Mouse (Mus musculus): Measurements from ENCODE around the gene Ces4a. TPM values are rescaled to one million over a fixed set of nuclear protein-coding genes. Genes with fewer than 3 reads are reported as not detected.
"Not testable (repeated sequence)": the region's sequence is repeated elsewhere in the genome, so short reads cannot be mapped to it uniquely, and the experiment has no call there.

Gene Ces4a
- not detected in 2 replicates for total RNA-seq (2021)
- long read RNA-seq, partial matches to known transcripts: 0 of 2 reads
- long read RNA-seq, other reads (novel, unspliced or antisense): 1 of 2 reads

DNA sequence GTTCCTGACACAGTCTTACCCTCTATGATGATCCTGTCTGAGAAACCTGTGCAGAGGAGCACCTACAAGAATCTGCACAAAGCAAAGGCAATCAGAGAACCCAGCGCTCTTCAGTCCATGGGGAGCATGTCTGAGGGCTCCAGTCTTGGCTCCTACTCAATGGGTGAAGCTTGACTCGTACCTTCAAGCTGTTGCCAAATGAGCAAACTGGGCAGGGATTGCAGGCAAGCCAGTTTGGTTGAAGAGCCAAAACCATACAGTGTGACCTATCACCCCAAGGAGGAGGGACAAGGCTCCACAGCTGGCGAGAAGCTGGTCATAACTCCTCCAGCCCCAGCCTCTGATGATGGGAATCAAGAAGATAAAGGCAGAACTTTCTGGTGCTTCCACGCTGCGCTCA lies at the start of gene Ces4a:
Gene Ces4a, plus strand, starts transcription at position 292 of the 400 bp plus-strand sequence.
- no peak for DNase-seq

DNA sequence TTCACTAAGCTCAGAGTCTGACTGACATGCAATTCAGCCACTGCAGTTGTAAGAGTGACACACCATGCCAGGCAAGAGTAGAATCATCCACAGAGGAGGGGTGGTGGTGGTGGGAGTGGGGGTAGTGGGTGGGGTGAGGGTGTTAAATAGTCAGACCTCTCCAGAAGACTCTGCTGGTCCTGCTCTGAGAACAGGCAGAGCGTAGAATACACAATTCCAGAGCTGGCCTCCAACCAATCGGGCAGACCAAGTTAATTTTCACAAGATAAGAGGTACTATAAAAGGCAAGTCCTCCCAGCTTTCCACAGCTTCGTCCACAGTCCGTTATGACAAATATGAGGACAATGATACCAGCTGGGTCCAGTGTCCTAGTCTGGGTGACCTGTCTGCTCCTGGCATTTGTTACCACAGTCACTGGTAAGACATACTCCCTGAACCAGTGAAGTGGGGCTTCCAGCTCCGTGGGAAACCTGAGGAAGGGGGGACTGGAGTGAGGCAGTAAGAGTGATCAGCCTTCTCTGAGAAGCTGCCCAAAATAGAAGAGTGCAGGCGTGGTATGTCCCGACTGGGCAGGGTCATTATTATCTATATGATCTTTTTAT lies 48.0 kb upstream of the Ces4a start, which contains the start of gene Ces3b:
Gene Ces3b, plus strand, starts transcription at position 305 of the 602 bp plus-strand sequence.
- no peak for DNase-seq

DNA sequence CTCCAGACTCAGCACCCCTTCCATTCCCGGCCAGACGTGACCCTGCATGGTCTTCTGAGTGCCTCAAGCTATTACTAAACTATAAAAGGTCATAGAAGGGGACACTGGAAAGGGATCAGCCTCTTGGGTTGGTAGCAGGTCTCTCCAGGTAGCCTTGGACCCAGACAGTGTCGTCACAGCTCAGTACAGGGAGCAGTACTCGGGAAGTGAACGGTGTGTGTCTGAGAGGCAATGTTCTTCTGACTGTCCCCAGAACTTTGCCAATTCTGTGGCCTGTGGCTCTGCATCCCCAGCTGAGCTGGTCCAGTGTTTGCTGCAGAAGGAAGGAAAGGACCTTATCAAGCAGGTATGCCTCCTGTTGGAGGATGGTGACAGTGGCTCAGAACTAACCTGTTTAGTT lies 43.4 kb upstream of the Ces4a start:
- not testable (repeated sequence) for DNase-seq

DNA sequence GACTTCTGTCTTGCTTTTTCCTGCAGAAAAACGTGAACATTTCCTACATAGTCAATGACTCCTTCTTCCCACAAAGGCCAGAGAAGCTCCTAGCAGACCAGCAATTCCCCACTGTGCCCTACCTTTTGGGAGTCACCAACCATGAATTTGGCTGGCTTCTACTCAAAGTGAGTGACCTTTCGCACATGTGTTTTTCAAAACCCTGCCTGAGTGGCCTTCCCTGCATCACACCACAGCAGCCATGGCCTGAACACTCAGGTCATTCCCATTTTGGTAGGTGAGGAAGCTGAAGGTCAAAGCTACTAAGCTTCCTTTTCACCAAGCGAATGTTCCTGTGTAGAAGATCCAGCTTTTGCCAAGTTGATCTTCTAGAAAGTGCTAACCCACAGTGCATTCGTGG lies 43.0 kb upstream of the Ces4a start:
- DNase-seq: no peak

DNA sequence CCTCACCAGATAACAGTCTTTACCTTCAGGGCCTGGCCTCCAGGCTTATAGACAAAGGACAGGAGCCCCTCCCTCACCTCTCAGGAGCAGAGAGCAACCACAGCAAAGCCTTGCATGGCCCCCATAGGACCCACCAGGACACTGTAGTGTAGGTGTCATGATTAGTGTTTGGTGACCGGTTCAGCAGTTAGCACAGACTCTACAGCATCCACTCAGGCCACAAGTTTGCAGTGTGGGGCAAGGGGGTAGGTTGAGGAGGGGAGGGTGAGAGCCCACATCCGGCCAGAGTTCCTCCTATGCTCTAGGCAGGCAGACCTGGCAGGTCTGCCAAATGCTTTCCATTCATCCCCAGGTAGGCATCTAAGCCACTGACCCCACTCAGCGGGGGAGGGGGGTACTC lies 37.6 kb upstream of the Ces4a start:
- DNase-seq: no peak

DNA sequence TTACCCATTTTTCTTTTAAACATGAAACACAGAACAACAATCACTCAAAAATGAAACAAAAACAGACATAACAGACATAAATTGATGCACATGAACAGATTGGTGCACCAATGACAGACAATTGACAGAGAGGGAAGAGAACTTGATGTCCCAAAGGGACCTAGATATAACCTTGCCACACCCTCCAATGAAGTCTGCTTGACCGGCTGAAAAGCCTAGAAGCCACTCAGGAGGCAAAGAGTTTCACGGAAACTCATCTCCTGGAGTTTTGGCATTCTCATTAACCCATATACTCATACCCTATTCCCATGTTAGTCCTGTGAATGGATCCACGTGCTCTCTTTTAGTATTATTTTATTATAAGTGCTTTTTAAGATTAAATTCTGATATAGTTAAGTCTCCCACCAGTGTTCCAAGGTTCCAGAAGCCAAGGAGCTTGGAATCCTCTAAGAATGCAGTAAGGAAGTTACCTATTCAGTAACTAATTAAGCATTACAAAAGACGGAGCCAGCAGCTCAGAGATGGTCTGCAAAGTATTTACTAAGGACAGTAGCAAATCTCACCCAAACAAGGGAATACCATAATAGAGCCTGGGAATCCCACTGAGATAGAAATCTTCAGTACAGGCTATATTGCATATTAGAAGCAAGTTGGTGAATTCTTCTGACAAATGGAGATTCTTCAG lies 29.4 kb upstream of the Ces4a start:
- not testable (repeated sequence) for DNase-seq

DNA sequence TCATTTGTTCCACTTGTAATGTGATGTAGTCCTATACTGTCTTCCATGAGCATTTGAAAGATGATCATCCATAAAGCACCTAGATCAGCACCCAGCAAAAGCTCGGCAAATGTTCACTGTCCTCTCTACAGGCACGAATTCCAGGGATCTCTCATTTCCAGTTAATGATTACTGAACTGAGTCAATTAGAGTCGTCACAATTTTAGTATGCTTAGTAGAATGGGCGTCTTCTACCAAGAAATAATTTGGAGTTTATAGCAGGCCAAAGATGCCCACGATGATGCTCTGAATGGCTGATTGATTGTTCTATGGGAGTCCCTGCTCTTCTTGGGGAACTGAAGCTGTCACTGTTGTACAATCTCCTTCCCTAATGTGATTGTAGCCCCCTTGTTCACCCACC lies 27.9 kb upstream of the Ces4a start:
- DNase-seq: not testable (repeated sequence)

DNA sequence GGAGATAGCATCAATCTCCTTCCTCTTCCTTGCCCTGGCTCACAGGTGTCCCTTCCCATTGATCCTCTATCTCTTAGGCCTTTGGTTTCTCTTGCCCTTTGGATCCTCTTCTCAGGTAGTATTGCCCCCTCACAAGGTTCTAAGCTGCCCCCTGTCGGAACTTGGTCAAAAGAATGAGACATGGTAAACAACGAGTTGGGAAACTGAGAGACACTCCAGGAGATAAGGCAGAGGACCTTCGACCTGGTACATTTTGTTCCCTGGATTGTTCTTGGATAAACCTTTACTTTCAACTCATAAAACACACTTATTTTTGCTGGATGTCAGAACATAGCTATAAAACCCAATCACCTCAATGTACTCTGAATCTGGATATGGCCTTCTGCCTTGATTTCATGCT lies 27.4 kb upstream of the Ces4a start:
- DNase-seq: no peak

DNA sequence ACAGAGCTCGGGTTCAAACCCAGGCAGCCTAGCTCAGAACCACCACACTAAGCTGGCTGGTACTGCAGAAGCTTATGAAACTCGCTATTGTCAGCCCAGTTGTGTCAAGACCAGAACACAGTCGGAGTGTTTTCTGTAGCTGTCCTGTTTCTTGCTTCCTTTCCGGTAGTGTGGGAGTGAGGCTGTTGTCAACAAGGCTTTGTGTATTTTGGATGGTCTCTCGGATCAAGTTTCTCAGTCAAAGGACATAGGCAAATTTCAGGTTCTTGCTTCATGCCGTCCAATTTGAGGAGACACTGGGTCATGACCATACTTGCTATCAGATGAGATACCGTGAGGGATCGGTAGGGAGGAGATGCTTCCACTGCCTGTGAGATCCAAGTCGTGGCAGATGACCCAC lies 1.7 kb upstream of the Ces4a start:
- no peak for DNase-seq

DNA sequence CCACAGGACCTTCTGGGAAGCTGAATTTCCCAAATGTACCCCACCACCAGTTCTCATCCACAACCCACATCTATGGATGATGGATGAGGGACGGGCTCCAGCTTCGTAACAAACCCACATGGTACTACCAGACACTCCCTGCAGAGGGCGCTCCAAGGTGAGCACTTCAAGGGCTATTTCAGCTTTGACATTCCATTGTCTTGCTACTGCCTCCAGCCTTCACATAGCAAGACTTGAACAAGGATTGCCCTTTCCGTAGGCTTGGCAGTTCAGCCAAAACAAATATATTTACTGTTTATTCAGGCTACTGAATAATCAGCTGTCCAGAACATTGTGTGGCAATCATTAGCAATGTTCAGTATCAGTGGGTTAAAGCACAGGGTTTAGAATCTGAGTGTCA lies 6.8 kb downstream of the Ces4a start:
- peak; percentile 86 for DNase-seq

DNA sequence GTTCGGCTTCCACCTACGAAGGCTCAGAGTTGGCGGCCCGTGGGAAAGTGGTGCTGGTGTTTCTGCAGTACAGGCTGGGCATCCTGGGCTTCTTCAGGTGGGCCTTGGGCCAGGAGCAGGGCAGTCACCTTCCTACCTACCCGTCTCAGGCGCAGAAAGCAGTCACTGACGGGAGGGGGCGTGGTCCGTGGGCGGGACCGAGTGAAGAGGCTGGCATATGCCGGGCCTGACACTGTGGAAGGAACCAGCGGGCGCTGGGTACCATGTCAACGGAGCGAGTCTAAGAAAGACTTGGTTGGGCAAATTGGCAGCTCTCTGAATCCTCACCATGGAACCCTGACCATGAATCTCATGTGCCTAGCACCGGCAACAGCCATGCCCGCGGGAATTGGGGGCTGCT lies 10.8 kb downstream of the Ces4a start:
- DNase-seq: peak; percentile 32

DNA sequence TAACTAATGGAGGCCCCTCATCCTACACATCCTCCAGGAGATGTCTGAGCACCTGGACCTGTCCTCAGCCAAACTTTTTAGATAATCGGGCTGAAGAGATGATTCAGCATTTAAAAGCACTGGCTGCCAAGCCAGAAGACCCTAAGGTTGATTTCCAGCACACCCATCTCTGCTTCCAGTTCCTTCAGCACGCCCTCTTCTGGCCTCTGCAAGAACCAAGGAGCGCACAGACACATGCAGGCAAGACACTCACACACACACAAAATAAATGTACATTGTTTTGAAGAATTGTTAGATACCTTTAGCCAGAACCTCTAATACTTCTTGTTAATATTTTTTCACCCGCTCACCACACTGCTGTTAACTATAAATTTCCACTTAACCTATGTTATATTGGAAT lies 20.1 kb downstream of the Ces4a start:
- no peak for DNase-seq

DNA sequence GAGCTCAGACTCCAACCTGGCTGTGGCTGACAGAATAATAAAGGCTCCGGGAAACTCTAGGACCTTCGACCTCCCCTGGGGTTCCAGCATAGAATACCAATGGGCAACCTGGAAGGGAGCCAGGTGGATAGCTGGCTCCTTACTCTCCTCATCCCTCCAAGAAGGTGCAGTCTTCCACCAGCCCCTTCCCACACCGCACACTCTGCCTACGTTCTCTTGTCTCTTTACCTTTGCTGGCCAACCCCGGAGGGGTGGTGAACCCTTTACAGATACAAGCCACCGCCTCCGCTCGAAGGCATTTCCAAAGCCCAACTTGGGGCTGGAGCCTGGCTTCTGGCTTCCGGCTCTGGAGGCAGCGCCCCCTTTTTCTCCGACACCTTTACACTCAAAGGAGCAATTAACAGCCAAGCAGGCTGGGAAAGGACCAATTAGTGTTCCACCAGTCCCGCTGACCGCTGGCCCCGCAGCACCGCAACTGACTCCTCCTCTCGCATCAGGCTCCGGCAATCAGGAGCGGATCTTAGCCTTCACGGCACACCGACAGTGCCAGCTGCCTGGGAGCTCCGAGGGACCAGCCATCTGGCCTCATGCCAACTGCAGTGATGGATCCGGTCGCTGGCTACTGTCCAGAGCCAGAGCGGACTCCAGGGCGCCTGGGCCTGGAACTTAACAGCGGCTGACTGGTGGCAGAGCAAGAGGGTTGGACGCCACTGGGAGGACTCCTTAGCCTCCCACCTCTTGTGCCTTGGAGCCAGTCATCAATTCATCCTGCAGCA lies 21.2 kb downstream of the Ces4a start:
- DNase-seq: peak; percentile 94

DNA sequence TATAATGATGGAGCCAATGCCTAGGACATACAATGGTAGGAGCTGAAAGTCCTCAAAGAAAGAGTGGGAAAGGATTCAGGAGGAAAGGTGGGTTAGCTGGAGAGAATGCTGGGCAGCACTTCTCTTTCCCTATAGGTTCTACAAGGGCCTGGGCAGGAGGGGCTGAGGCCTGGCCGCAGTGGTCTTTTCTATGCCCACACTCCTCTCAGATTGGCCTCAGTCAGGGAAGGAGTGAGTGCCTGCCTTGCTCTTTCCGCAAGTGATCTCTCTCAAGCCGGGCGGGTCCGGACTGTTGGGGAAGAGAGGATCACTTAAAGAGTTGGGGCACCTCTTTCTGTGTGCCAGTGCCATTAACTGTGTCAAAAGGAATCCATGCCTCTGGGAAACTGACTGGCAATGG lies 22.7 kb downstream of the Ces4a start:
- no peak for DNase-seq

DNA sequence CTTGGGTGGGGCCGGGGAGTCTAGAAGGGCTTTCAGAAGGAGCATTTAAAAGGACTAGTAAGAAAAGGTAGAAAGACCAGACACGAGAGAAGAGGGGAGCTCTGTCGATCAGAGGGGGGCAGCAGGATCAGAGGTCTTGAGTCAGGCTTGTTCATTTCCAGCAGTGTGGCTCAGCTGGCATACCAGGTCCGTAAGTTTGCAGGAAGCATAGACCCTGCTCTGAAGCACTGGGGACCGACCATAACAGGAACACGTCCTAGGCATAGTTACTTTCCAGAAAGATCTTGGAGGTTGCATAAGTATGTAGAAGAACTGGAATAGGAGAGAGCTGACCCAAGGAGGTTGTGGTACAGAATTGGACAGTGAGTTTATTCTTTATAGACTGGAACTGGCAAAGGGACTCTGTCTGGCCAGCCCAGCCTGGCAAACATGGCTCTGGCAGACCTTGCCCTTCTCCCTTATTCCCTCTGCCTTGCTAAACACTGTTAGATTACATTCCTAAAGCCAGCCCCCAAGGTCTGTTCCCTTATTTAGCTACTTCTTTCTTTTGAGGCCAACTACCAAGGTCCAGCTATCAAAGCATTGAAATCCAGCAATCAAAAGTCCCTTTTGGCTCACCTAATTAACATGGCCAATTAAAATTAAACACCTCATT lies 23.6 kb downstream of the Ces4a start:
- DNase-seq: no peak

DNA sequence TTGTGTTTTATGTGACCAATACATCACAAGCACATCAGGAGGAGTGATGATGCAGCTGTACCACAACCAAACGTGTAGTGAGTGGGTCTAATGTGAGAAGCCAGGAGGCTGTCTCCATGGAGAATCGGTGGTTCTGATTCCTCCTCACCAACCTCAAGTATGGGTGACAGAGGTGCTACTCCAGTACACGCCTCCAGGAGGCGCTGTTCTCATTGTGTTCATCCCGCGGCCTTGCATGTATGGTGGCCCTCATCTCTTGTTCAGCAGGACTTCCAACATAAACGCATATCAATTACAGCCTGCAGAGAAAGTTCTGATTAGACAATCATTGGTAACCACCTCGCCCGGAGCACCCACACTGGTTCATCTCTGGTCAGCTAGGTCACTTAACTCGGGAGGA lies 26.0 kb downstream of the Ces4a start:
- DNase-seq: peak; percentile 62

DNA sequence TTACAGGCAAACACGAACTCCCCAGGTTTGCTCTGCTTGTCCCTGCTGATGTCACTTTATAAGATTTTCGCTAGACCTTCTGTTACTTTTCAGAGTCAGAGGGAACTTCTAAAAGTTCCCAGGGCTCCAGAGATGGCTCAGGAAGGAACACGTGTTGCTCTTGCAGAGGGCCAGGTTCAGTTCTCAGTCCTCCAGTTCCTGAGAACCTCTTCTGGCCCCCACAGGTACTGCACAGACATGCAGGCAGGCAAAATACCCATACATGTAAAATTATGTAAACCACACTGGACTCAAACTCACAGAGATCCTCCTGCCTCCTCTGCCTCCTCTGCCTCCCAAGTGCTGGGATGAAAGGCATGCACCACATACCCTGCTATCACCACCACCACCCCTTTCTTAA lies 26.5 kb downstream of the Ces4a start:
- DNase-seq: no peak

DNA sequence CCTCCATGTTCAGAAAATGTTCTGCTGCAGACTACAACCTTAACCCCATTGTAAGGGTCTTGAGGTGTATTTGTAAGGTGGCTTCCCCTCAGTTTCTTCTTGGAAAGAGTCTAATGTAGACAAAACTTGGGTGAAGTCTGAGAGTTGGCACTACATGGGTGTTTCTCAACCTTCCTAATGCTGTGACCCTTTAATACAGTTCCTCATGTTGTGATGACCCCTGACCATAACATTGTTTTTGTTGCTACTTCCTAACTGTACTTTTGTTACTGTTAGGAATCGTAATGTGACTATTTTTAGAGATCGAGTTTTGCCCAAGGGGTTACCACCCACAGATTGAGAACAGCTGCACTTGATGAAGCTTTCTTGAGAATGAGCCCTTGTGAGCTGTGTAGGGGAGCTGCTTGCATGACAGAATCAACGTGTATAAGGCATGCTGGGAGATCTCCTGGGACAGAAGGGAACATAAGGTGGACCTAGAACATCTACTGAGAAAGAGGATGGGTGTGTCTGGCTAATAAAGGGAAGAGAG lies 29.6 kb downstream of the Ces4a start:
- DNase-seq: no peak

DNA sequence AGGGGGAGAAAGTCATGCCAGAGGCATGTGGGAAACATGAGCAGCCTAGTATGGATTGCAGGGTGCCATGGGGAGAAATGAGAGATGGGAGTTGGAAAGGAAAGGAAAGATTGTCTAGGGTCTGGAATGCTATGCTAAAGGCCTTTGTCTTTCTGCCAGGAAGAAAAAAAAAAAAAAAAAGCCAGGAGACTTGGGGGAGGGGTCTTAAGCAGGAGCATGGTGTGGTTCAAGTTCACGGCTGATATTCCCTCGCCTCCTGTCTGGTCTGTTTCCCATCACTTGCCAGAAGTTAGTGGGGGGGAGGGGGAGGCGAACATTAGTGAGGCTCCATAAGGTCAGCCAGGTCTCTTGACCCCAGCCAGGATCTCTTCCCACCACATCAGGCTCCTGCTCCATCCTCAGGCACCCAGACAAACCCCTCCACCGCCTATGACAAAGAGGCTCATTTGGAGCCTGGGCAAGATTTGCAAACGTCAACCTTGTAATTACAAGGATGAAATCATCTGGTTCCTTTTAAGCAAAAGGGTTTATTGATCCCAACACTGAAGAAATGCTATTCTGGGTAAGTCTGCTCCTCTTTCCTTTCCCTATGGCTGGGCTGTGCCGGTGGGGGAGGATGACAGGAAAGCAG lies 32.8 kb downstream of the Ces4a start:
- DNase-seq: no peak

DNA sequence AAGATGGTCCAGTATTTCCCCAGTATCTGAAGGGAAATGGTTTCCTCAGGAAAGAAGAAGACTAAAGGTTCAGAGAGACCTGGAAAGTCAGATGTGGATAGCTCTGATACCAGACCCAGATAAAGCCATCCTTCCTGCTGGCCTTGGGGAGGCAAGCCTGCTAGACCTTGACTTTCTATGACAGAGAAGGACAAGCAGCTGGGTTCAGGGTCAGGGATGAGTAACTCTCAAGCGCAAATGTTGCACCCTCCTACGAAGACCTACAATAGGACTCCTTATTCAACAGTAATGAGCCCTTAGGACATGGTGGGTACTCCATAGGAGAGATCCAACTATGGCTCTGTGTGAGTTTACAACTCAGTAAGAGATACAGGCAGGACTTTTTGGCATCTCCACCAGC lies 33.6 kb downstream of the Ces4a start:
- DNase-seq: peak; percentile 46

DNA sequence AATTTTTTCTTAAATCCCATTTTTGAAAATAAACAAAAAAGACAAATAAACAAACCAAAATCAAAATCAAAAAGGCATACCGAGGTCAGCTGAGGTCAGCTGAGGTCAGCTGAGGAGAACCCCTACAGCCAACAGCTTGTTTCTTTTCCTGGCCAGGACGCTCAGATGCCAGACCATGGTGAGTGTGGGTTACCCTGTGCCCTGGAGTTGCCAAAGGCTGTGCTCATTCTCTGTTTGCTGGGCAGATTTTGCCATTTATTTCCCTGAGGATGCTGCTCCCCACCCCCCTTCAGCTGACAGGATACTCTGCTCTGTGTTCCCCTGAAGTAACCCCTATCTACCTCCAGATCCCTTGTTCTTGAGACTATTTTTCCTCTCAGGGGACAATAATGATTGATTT lies 35.5 kb downstream of the Ces4a start:
- no peak for DNase-seq

DNA sequence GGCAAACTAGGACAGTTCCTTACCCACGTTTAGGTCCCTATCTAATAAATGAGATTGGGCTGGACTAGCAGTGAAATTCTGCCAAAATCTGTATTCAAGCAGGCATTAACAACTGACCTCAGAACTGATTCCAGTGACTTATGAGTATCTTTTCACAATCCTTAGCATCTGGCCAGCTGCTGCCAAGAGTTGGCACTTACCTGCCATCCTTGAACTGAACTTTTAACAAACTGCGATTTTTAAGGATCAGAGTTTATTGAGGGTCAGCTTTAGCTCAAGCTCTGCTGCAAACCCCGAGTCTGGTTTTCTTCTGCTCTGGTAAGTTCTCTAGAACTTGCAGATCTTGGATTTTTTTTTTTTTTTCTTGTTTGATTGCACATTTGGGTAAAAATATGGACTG lies 38.0 kb downstream of the Ces4a start:
- DNase-seq: no peak

Data from adrenal gland, postnatal 25 days (tissue).